ENCODE assay signal across 23 mouse cellular contexts in genomic region chr19:58251095-58251494, GRCm38 (mm10).
DNase-seq lines count a peak whose midpoint lies in the region; ATAC-seq and TF ChIP-seq lines count a peak whose summit lies in the region.
"Had no signal": no experiment of that assay in that cellular context is flagged by ENCODE, and none has a peak within 500 bp of the region (broad histone marks: within the 10 kb centered on the region; RNA-seq: fewer than 3 reads in every experiment).

No protein-coding gene starts in this region.

- no peak overlapping the region for H3K4me3 ChIP-seq in left cerebral cortex, adult 2 months
- no peak overlapping the region for H3K4me3 ChIP-seq in forebrain, embryonic 14.5 days (ENCODE audit: low read depth, low read length)
- H3K4me3 ChIP-seq in forebrain, postnatal 0 days (ENCODE audit: low read depth, low read length): no peak overlapping the region
- no peak overlapping the region for H3K4me3 ChIP-seq in liver, embryonic 12.5 days
- H3K4me3 ChIP-seq: heart, adult 2 months; heart, embryonic 10.5 days; heart, embryonic 13.5 days had no signal

- H3K27ac ChIP-seq in left cerebral cortex, adult 2 months: no peak overlapping the region
- no peak overlapping the region for H3K27ac ChIP-seq in forebrain, embryonic 14.5 days (ENCODE audit: low read depth, low read length)
- no peak overlapping the region for H3K27ac ChIP-seq in forebrain, postnatal 0 days (ENCODE audit: low read depth, low read length)
- no peak overlapping the region for H3K27ac ChIP-seq in liver, embryonic 12.5 days
- H3K27ac ChIP-seq: heart, adult 2 months; heart, embryonic 10.5 days; heart, embryonic 13.5 days; hindbrain, embryonic 14.5 days; hindbrain, postnatal 0 days had no signal

- intact Hi-C loops in left cerebral cortex, postnatal 14 days (cut with DNase I): no loop called here
- intact Hi-C loops in left cerebral cortex, adult 2 months (cut with DNase I): no loop called here

- H3K36me3 ChIP-seq in forebrain, embryonic 14.5 days (ENCODE audit: control insufficient read depth, insufficient read depth, low read length): no peaks in the 10 kb centered on the region
- H3K36me3 ChIP-seq in forebrain, postnatal 0 days (ENCODE audit: insufficient read depth): no peaks in the 10 kb centered on the region
- H3K36me3 ChIP-seq in liver, embryonic 12.5 days: no peaks in the 10 kb centered on the region
- H3K36me3 ChIP-seq: heart, embryonic 10.5 days; heart, embryonic 13.5 days had no signal

- TF ChIP-seq CTCF in left cerebral cortex, adult 2 months (IDR thresholded peaks at IDR 0.05): no peak
- no peak for TF ChIP-seq CTCF in brain, embryonic 14.5 days (IDR thresholded peaks at IDR 0.05; ENCODE audit: borderline replicate concordance, extremely low read depth, insufficient read depth, insufficient read length)
- no peak for TF ChIP-seq CTCF in forebrain, postnatal 0 days (IDR thresholded peaks at IDR 0.05; ENCODE audit: low read depth)

- 3% methylated on average over 6 of the region's 6 CpGs for WGBS in forebrain, embryonic 14.5 days
- 8% methylated on average over 6 of the region's 6 CpGs for WGBS in forebrain, postnatal 0 days
- WGBS in liver, embryonic 12.5 days (ENCODE audit: insufficient replicate concordance): 56% methylated on average over 6 of the region's 6 CpGs

- H3K9me3 ChIP-seq in forebrain, embryonic 14.5 days (replicated peaks; ENCODE audit: control insufficient read depth, low read length): no peaks in the 10 kb centered on the region
- H3K9me3 ChIP-seq in forebrain, postnatal 0 days (ENCODE audit: low read length): no peaks in the 10 kb centered on the region
- H3K9me3 ChIP-seq in liver, embryonic 12.5 days (replicated peaks): no peaks in the 10 kb centered on the region
- H3K9me3 ChIP-seq: heart, embryonic 10.5 days; heart, embryonic 13.5 days had no signal

- H3K9ac ChIP-seq in forebrain, embryonic 14.5 days (ENCODE audit: low read length): no peak overlapping the region
- no peak overlapping the region for H3K9ac ChIP-seq in forebrain, postnatal 0 days
- H3K9ac ChIP-seq in liver, embryonic 12.5 days: no peak overlapping the region
- H3K9ac ChIP-seq: heart, embryonic 13.5 days; hindbrain, embryonic 14.5 days had no signal

- no peaks in the 10 kb centered on the region; the same call in 1 of the 2 replicates for H3K27me3 ChIP-seq in forebrain, embryonic 14.5 days (replicated peaks; ENCODE audit: control insufficient read depth, insufficient read depth, low read length)
- peaks cover 7% of the 10 kb centered on the region; the same call in 1 of the 2 replicates for H3K27me3 ChIP-seq in forebrain, postnatal 0 days (ENCODE audit: insufficient read depth, low read length)
- H3K27me3 ChIP-seq in liver, embryonic 12.5 days (replicated peaks): no peaks in the 10 kb centered on the region

- ATAC-seq in forebrain, embryonic 14.5 days: peak; percentile 55
- ATAC-seq in forebrain, postnatal 0 days: peak; percentile 45; the same call in 1 of the 2 replicates
- ATAC-seq in liver, embryonic 12.5 days: no peak
- ATAC-seq: CD4-positive, CD25-positive, alpha-beta regulatory T cell, adult 4 months; hindbrain, postnatal 0 days; inflammation-experienced regulatory T-cells, adult 6 months had no signal

- no peak for TF ChIP-seq POLR2A in brain, embryonic 14.5 days (IDR thresholded peaks at IDR 0.05; ENCODE audit: borderline replicate concordance, extremely low read depth, insufficient read depth, insufficient read length, poor library complexity, severe bottlenecking)

- peak; percentile 21 to 30 for DNase-seq in left cerebral cortex, postnatal 14 days (ENCODE audit: low spot score in 2 of 2)
- DNase-seq in left cerebral cortex, adult 2 months (ENCODE audit: extremely low spot score in 1 of 2, low spot score in 2 of 2): no peak
- peak; percentile 88 for DNase-seq in brain, embryonic 14.5 days (ENCODE audit: low read depth)
- DNase-seq in forebrain, embryonic 14.5 days (ENCODE audit: low spot score): peak; percentile 70
- DNase-seq in forebrain, postnatal 0 days: peak; percentile 38
- DNase-seq in cerebellum, postnatal 14 days: no peak
- DNase-seq: adrenal gland, adult 2 months; adrenal gland, postnatal 14 days; cerebellum, adult 11-12 months; cerebellum, adult 8-10 months; cerebellum, postnatal 10 days; gastrocnemius, postnatal 10 days; gastrocnemius, postnatal 36 days; heart, adult 2 months; heart, postnatal 14 days; heart, postnatal 4 days had no signal

- peaks cover 6% of the 10 kb centered on the region; the same call in 1 of the 2 replicates for H3K4me1 ChIP-seq in forebrain, embryonic 14.5 days (ENCODE audit: control insufficient read depth, insufficient read depth, low read length)
- no peaks in the 10 kb centered on the region for H3K4me1 ChIP-seq in forebrain, postnatal 0 days (ENCODE audit: insufficient read depth)
- H3K4me1 ChIP-seq in liver, embryonic 12.5 days: no peaks in the 10 kb centered on the region

- no peak overlapping the region for H3K4me2 ChIP-seq in forebrain, embryonic 14.5 days (ENCODE audit: low read length)
- H3K4me2 ChIP-seq in forebrain, postnatal 0 days (ENCODE audit: low read depth): no peak overlapping the region
- no peak overlapping the region for H3K4me2 ChIP-seq in liver, embryonic 12.5 days
- H3K4me2 ChIP-seq: heart, embryonic 13.5 days; hindbrain, embryonic 14.5 days had no signal

Comparison
In these comparisons a context has a peak if more than half of its experiments do, and no peak if none do; other contexts are left out.
1. DNase-seq: peak in left cerebral cortex, postnatal 14 days (2 of 2), brain, embryonic 14.5 days (single experiment), forebrain, embryonic 14.5 days (single experiment) and forebrain, postnatal 0 days (single experiment); none in left cerebral cortex, adult 2 months (0 of 2) and cerebellum, postnatal 14 days (0 of 2).